Mouse (Mus musculus): ENCODE results near the gene Wfdc1. TPM values are rescaled to one million over a fixed set of nuclear protein-coding genes. Genes with fewer than 3 reads are reported as not detected.

The Wfdc1 gene
- polyA plus RNA-seq, 1 experiment from 2014 or later: 21.8 TPM

- Histone ChIP-seq H3K36me3 (no peaks in the 10 kb centered on the region), H3K4me1 (peaks cover 11% of the 10 kb centered on the region; the same call in 1 of the 2 replicates), H3K4me2 (peak within 1 kb of the TSS; percentile 53), H3K27me3 (replicated peaks) (peaks cover 31% of the 10 kb centered on the region), H3K27ac (0 out of 2 replicates have a peak within 1 kb of the TSS, but pooled peaks have one; percentile 28), H3K4me3 (replicated peaks) (peak within 1 kb of the TSS; percentile 31), H3K9ac (no peak within 1 kb of the TSS), H3K9me3 (no peaks in the 10 kb centered on the region)
- ATAC-seq (ENCODE audit: insufficient read depth, low FRiP score, low read depth): peak; percentile 68
- WGBS: 5% methylated on average over 26 of the region's 26 CpGs
Observed at GRCm38 (mm10) chr8:119699549-119700134, 33.5 kb downstream of the Wfdc1 start, which contains the start of gene Atp2c2. Gene Atp2c2 (plus strand): TSS chr8:119700009.

GRCm38 (mm10) chr8:119702965-119703364 lies 36.8 kb downstream of the Wfdc1 start:
- Histone ChIP-seq H3K36me3 (no peaks in the 10 kb centered on the region), H3K4me3 (replicated peaks) (no peak overlapping the region), H3K4me2 (no peak overlapping the region), H3K9me3 (no peaks in the 10 kb centered on the region), H3K4me1 (peaks cover 11% of the 10 kb centered on the region; the same call in 1 of the 2 replicates), H3K27ac (no peak overlapping the region), H3K27me3 (replicated peaks) (peaks cover 27% of the 10 kb centered on the region), H3K9ac (no peak overlapping the region)
- 30% methylated on average over 7 of the region's 7 CpGs for WGBS
- no peak for ATAC-seq (ENCODE audit: insufficient read depth, low FRiP score, low read depth)

GRCm38 (mm10) chr8:119707146-119707545 lies 41.0 kb downstream of the Wfdc1 start:
- Histone ChIP-seq H3K9me3 (no peaks in the 10 kb centered on the region), H3K36me3 (no peaks in the 10 kb centered on the region), H3K9ac (no peak overlapping the region), H3K4me1 (no peaks in the 10 kb centered on the region), H3K27me3 (replicated peaks) (no peaks in the 10 kb centered on the region), H3K4me3 (replicated peaks) (no peak overlapping the region), H3K27ac (no peak overlapping the region), H3K4me2 (no peak overlapping the region)
- no peak for ATAC-seq (ENCODE audit: insufficient read depth, low FRiP score, low read depth)
- 79% methylated on average over 9 of the region's 9 CpGs for WGBS

- H3K27ac ChIP-seq: no peak overlapping the region
- no peak overlapping the region for H3K4me2 ChIP-seq
- WGBS: 94% methylated on average over 8 of the region's 8 CpGs
Observed at GRCm38 (mm10) chr8:119708471-119708870, 42.3 kb downstream of the Wfdc1 start.

GRCm38 (mm10) chr8:119708878-119709702 lies 42.9 kb downstream of the Wfdc1 start:
- no peak overlapping the region for H3K4me2 ChIP-seq
- no peaks in the 10 kb centered on the region for H3K36me3 ChIP-seq
- H3K9me3 ChIP-seq: no peaks in the 10 kb centered on the region
- H3K4me3 ChIP-seq (replicated peaks): no peak overlapping the region
- H3K27me3 ChIP-seq (replicated peaks): no peaks in the 10 kb centered on the region
- no peak overlapping the region; the same call in 1 of the 2 replicates for H3K27ac ChIP-seq
- no peak overlapping the region for H3K9ac ChIP-seq
- no peaks in the 10 kb centered on the region for H3K4me1 ChIP-seq
- no peak; the same call in 1 of the 2 replicates for ATAC-seq (ENCODE audit: insufficient read depth, low FRiP score, low read depth)
- 57% methylated on average over 14 of the region's 14 CpGs for WGBS

More at GRCm38 (mm10) chr8:119708471-119708870, 42.3 kb downstream of the Wfdc1 start:
- no peak overlapping the region for H3K4me3 ChIP-seq (replicated peaks)
- no peaks in the 10 kb centered on the region for H3K27me3 ChIP-seq (replicated peaks)
- H3K36me3 ChIP-seq: no peaks in the 10 kb centered on the region
- H3K4me1 ChIP-seq: no peaks in the 10 kb centered on the region
- no peak for ATAC-seq (ENCODE audit: insufficient read depth, low FRiP score, low read depth)
- H3K9ac ChIP-seq: no peak overlapping the region
- H3K9me3 ChIP-seq: no peaks in the 10 kb centered on the region

GRCm38 (mm10) chr8:119709703-119710093 lies 43.5 kb downstream of the Wfdc1 start:
- no peaks in the 10 kb centered on the region for H3K36me3 ChIP-seq
- H3K27me3 ChIP-seq (replicated peaks): no peaks in the 10 kb centered on the region
- H3K9ac ChIP-seq: no peak overlapping the region
- H3K9me3 ChIP-seq: no peaks in the 10 kb centered on the region
- 71% methylated on average over 11 of the region's 11 CpGs for WGBS
- no peak for ATAC-seq (ENCODE audit: insufficient read depth, low FRiP score, low read depth)
- H3K4me3 ChIP-seq (replicated peaks): no peak overlapping the region
- 0 out of 2 replicates have a peak, but pooled peaks cover 4% of the 10 kb centered on the region for H3K4me1 ChIP-seq
- H3K4me2 ChIP-seq: no peak overlapping the region
- no peak overlapping the region; the same call in 1 of the 2 replicates for H3K27ac ChIP-seq

- Histone ChIP-seq H3K27me3 (replicated peaks) (no peaks in the 10 kb centered on the region), H3K4me3 (replicated peaks) (no peak overlapping the region), H3K4me1 (peaks cover 14% of the 10 kb centered on the region), H3K36me3 (no peaks in the 10 kb centered on the region), H3K4me2 (no peak overlapping the region), H3K9me3 (no peaks in the 10 kb centered on the region), H3K27ac (no peak overlapping the region), H3K9ac (no peak overlapping the region)
- no peak for ATAC-seq (ENCODE audit: insufficient read depth, low FRiP score, low read depth)
- WGBS: 55% methylated on average over 6 of the region's 6 CpGs
Observed at GRCm38 (mm10) chr8:119712226-119712625, 46.1 kb downstream of the Wfdc1 start.

- H3K27ac ChIP-seq: no peak overlapping the region
- no peak overlapping the region for H3K4me3 ChIP-seq (replicated peaks)
- no peak for ATAC-seq (ENCODE audit: insufficient read depth, low FRiP score, low read depth)
- H3K4me2 ChIP-seq: no peak overlapping the region
- H3K4me1 ChIP-seq: peaks cover 14% of the 10 kb centered on the region
- H3K9me3 ChIP-seq: no peaks in the 10 kb centered on the region
- no peaks in the 10 kb centered on the region for H3K27me3 ChIP-seq (replicated peaks)
- H3K9ac ChIP-seq: no peak overlapping the region
- WGBS: 81% methylated on average over 5 of the region's 5 CpGs
- no peaks in the 10 kb centered on the region for H3K36me3 ChIP-seq
Observed at GRCm38 (mm10) chr8:119713421-119713820, 47.3 kb downstream of the Wfdc1 start.

- 0 out of 2 replicates have a peak overlapping the region, but pooled peaks have one; percentile 3 for H3K4me2 ChIP-seq
- ATAC-seq (ENCODE audit: insufficient read depth, low FRiP score, low read depth): peak; percentile 67
- no peak overlapping the region for H3K9ac ChIP-seq
- no peaks in the 10 kb centered on the region for H3K9me3 ChIP-seq
- H3K4me1 ChIP-seq: peaks cover 14% of the 10 kb centered on the region
- no peaks in the 10 kb centered on the region for H3K27me3 ChIP-seq (replicated peaks)
- peak overlapping the region; percentile 63 for H3K27ac ChIP-seq
- no peak overlapping the region for H3K4me3 ChIP-seq (replicated peaks)
- no peaks in the 10 kb centered on the region for H3K36me3 ChIP-seq
- 43% methylated on average over 12 of the region's 12 CpGs for WGBS
Observed at GRCm38 (mm10) chr8:119715221-119715620, 49.1 kb downstream of the Wfdc1 start.

- Histone ChIP-seq H3K4me1 (peaks cover 14% of the 10 kb centered on the region), H3K4me3 (replicated peaks) (no peak overlapping the region), H3K9me3 (no peaks in the 10 kb centered on the region), H3K27ac (no peak overlapping the region), H3K9ac (no peak overlapping the region), H3K4me2 (no peak overlapping the region), H3K27me3 (replicated peaks) (no peaks in the 10 kb centered on the region), H3K36me3 (no peaks in the 10 kb centered on the region)
- peak; percentile 41 for ATAC-seq (ENCODE audit: insufficient read depth, low FRiP score, low read depth)
Observed at GRCm38 (mm10) chr8:119716730-119717299, 50.6 kb downstream of the Wfdc1 start.

GRCm38 (mm10) chr8:119717765-119718164 lies 51.6 kb downstream of the Wfdc1 start:
- WGBS: 56% methylated on average over 9 of the region's 9 CpGs
- H3K4me2 ChIP-seq: no peak overlapping the region
- no peak for ATAC-seq (ENCODE audit: insufficient read depth, low FRiP score, low read depth)
- H3K4me3 ChIP-seq (replicated peaks): no peak overlapping the region
- H3K4me1 ChIP-seq: peaks cover 14% of the 10 kb centered on the region
- no peaks in the 10 kb centered on the region for H3K27me3 ChIP-seq (replicated peaks)
- no peaks in the 10 kb centered on the region for H3K9me3 ChIP-seq
- H3K27ac ChIP-seq: no peak overlapping the region
- no peaks in the 10 kb centered on the region for H3K36me3 ChIP-seq
- no peak overlapping the region for H3K9ac ChIP-seq

GRCm38 (mm10) chr8:119719011-119719501 lies 52.9 kb downstream of the Wfdc1 start:
- H3K27ac ChIP-seq: no peak overlapping the region
- no peak overlapping the region for H3K9ac ChIP-seq
- no peak overlapping the region for H3K4me3 ChIP-seq (replicated peaks)
- WGBS: 71% methylated on average over 12 of the region's 12 CpGs
- ATAC-seq (ENCODE audit: insufficient read depth, low FRiP score, low read depth): no peak
- H3K9me3 ChIP-seq: no peaks in the 10 kb centered on the region
- no peak overlapping the region for H3K4me2 ChIP-seq
- H3K27me3 ChIP-seq (replicated peaks): no peaks in the 10 kb centered on the region
- no peaks in the 10 kb centered on the region for H3K36me3 ChIP-seq
- peaks cover 14% of the 10 kb centered on the region for H3K4me1 ChIP-seq

Measured in stomach, embryonic 15.5 days (tissue).